Mouse (Mus musculus) brain, embryonic 14.5 days (tissue): ENCODE measurements at regions not wholly inside any gene's neighbourhood (a gene's known extent, or its start where the extent isn't known, plus 50 kb on each side); places are given as distances from the start of the nearest gene placed in this dataset.

Experiments
- CTCF ChIP-seq: fragments of 200-500 bp; IDR thresholded peaks from 2 replicates; pipeline ENCODE4 v1.5.1; 2012; ENCODE audit warnings: inconsistent platforms, mild to moderate bottlenecking, moderate library complexity, borderline replicate concordance; ENCODE audit not compliant: insufficient read depth, insufficient read length; ENCODE audit errors: extremely low read depth
- POLR2A ChIP-seq: fragments of 200-500 bp; IDR thresholded peaks from 2 replicates; pipeline ENCODE4 v1.6.1; 2012; ENCODE audit warnings: mild to moderate bottlenecking, inconsistent platforms, borderline replicate concordance; ENCODE audit not compliant: poor library complexity, insufficient read depth, insufficient read length, severe bottlenecking; ENCODE audit errors: extremely low read depth

- TF ChIP-seq CTCF (no peak), POLR2A (no peak)
These were observed 544.5 kb downstream of the Prim2 start for GRCm38 (mm10) chr1:33125062-33125461.
